Comparison of ENCODE assay signal across 8 mouse cellular contexts in genomic region chr2:26908710-26909386, GRCm38 (mm10). TPM values are rescaled to one million over a fixed set of nuclear protein-coding genes. Genes with fewer than 3 reads are reported as not detected.
DNase-seq lines count a peak whose midpoint lies in the region; ATAC-seq and TF ChIP-seq lines count a peak whose summit lies in the region.

No protein-coding gene starts in this region.

- DNase-seq in heart, adult 11 months: peak; percentile 90
- no peak for DNase-seq in heart, postnatal 25 days (ENCODE audit: low spot score)
- no peak for DNase-seq in midbrain, embryonic 14.5 days
- DNase-seq in retina, embryonic 14.5 days (ENCODE audit: low spot score): no peak
- no peak for DNase-seq in right cerebral cortex, postnatal 36 days (ENCODE audit: low spot score in 2 of 2)

- peaks cover 24% of the 10 kb centered on the region for H3K9me3 ChIP-seq in E14TG2a.4 (ENCODE audit: low read length)
- no peaks in the 10 kb centered on the region for H3K9me3 ChIP-seq in hindbrain, embryonic 13.5 days
- no peaks in the 10 kb centered on the region for H3K9me3 ChIP-seq in midbrain, embryonic 14.5 days (ENCODE audit: control insufficient read depth, low read length)

- no peak for ATAC-seq in hindbrain, embryonic 13.5 days (ENCODE audit: low FRiP score)
- ATAC-seq in midbrain, embryonic 14.5 days (ENCODE audit: low FRiP score, low TSS enrichment): no peak
- no peak for ATAC-seq in monocyte, adult 5-6 weeks (replicated peaks; ENCODE audit: insufficient number of reproducible peaks, low FRiP score, low TSS enrichment, poor library complexity, severe bottlenecking)

- intact Hi-C loops in heart, postnatal 25 days (cut with DNase I): loop anchor here (10.0 kb wide), 2 partner anchors 464 to 1404 kb away; partner anchors contain the start of genes C8g, Fbxw5 and Sec16a

- H3K4me1 ChIP-seq in E14TG2a.4 (replicated peaks; ENCODE audit: low read depth, low read length): peaks cover 54% of the 10 kb centered on the region
- H3K4me1 ChIP-seq in hindbrain, embryonic 13.5 days (replicated peaks): peaks cover 50% of the 10 kb centered on the region
- peaks cover 25% of the 10 kb centered on the region for H3K4me1 ChIP-seq in midbrain, embryonic 14.5 days (ENCODE audit: control insufficient read depth, insufficient read depth, low read length)

- peak overlapping the region; percentile 90 for H3K9ac ChIP-seq in hindbrain, embryonic 13.5 days
- peak overlapping the region; percentile 28 for H3K9ac ChIP-seq in midbrain, embryonic 14.5 days (replicated peaks; ENCODE audit: low read length)

- 92% methylated on average over 18 of the region's 18 CpGs for WGBS in hindbrain, embryonic 13.5 days
- 91% methylated on average over 18 of the region's 18 CpGs for WGBS in midbrain, embryonic 14.5 days

- no peak; the same call in 1 of the 2 replicates for TF ChIP-seq CTCF in E14TG2a.4 (conservative IDR thresholded peaks at IDR 0.05; ENCODE audit: low read length)

- peaks cover 84% of the 10 kb centered on the region for H3K36me3 ChIP-seq in E14TG2a.4 (ENCODE audit: insufficient read depth, low read length)
- H3K36me3 ChIP-seq in hindbrain, embryonic 13.5 days: peaks cover 70% of the 10 kb centered on the region
- peaks cover 66% of the 10 kb centered on the region for H3K36me3 ChIP-seq in midbrain, embryonic 14.5 days (ENCODE audit: control insufficient read depth, insufficient read depth, low read length)

- no peaks in the 10 kb centered on the region for H3K27me3 ChIP-seq in E14TG2a.4 (ENCODE audit: insufficient read depth, low read length)
- H3K27me3 ChIP-seq in hindbrain, embryonic 13.5 days: no peaks in the 10 kb centered on the region
- no peaks in the 10 kb centered on the region for H3K27me3 ChIP-seq in midbrain, embryonic 14.5 days (ENCODE audit: control insufficient read depth, insufficient read depth, low read length)

- peak overlapping the region; percentile 99 for H3K4me3 ChIP-seq in E14TG2a.4 (replicated peaks; ENCODE audit: low read length)
- peak overlapping the region; percentile 85 for H3K4me3 ChIP-seq in hindbrain, embryonic 13.5 days
- peak overlapping the region; percentile 78 for H3K4me3 ChIP-seq in midbrain, embryonic 14.5 days (replicated peaks; ENCODE audit: low read depth, low read length)

- H3K27ac ChIP-seq in hindbrain, embryonic 13.5 days: no peak overlapping the region
- no peak overlapping the region for H3K27ac ChIP-seq in midbrain, embryonic 14.5 days (replicated peaks; ENCODE audit: low read depth, low read length)

- peak overlapping the region; percentile 70 for H3K4me2 ChIP-seq in hindbrain, embryonic 13.5 days
- H3K4me2 ChIP-seq in midbrain, embryonic 14.5 days (ENCODE audit: low read length): peak overlapping the region; percentile 81

RNA-seq across cellular contexts. Expression of gene Med22, which starts 1.6 kb away (rescaled TPM):
- 10 to 100 TPM; 23.7 to 25.6 TPM for total RNA-seq in heart, postnatal 25 days (2021)
- 139 and 140 TPM in 2 replicates for polyA plus RNA-seq in hindbrain, embryonic 13.5 days (2015; fragmentation: Nextera tagmentation; extraction: Ambion mirVana)
- 135 and 139 TPM in 2 replicates for polyA plus RNA-seq in midbrain, embryonic 14.5 days (2014; fragmentation: Nextera tagmentation; extraction: Ambion mirVana)
- total RNA-seq in monocyte, adult 5-6 weeks (2017): 9.1 to 14.0 TPM (median 13.6 TPM) in 3 replicates

RNA-seq across cellular contexts. Expression of gene Rpl7a, which starts 1.7 kb away (rescaled TPM):
- 100 to 1,000 TPM; 274 to 280 TPM for total RNA-seq in heart, postnatal 25 days (2021)
- polyA plus RNA-seq in hindbrain, embryonic 13.5 days (2015; fragmentation: Nextera tagmentation; extraction: Ambion mirVana): 506 and 509 TPM in 2 replicates
- 522 and 541 TPM in 2 replicates for polyA plus RNA-seq in midbrain, embryonic 14.5 days (2014; fragmentation: Nextera tagmentation; extraction: Ambion mirVana)
- 929 to 1,174 TPM (median 1,019 TPM) in 3 replicates for total RNA-seq in monocyte, adult 5-6 weeks (2017)

RNA-seq across cellular contexts. Expression of gene Surf6, which starts 6.2 kb away (rescaled TPM):
- 10 to 100 TPM; 12.2 to 13.9 TPM for total RNA-seq in heart, postnatal 25 days (2021)
- polyA plus RNA-seq in hindbrain, embryonic 13.5 days (2015; fragmentation: Nextera tagmentation; extraction: Ambion mirVana): 28.2 and 29.5 TPM in 2 replicates
- polyA plus RNA-seq in midbrain, embryonic 14.5 days (2014; fragmentation: Nextera tagmentation; extraction: Ambion mirVana): 16.6 and 20.4 TPM in 2 replicates
- total RNA-seq in monocyte, adult 5-6 weeks (2017): 40.7 to 45.0 TPM (median 41.6 TPM) in 3 replicates

RNA-seq across cellular contexts. Expression of gene Surf2, which starts 7.3 kb away (rescaled TPM):
- total RNA-seq in heart, postnatal 25 days (2021): 10 to 100 TPM; 14.7 to 14.8 TPM
- polyA plus RNA-seq in hindbrain, embryonic 13.5 days (2015; fragmentation: Nextera tagmentation; extraction: Ambion mirVana): 55.7 and 56.0 TPM in 2 replicates
- polyA plus RNA-seq in midbrain, embryonic 14.5 days (2014; fragmentation: Nextera tagmentation; extraction: Ambion mirVana): 48.7 and 59.9 TPM in 2 replicates
- 42.5 to 69.7 TPM (median 48.7 TPM) in 3 replicates for total RNA-seq in monocyte, adult 5-6 weeks (2017)

RNA-seq across cellular contexts. Expression of gene Surf1, which starts 7.5 kb away (rescaled TPM):
- 10 to 100 TPM; 49.4 to 49.7 TPM for total RNA-seq in heart, postnatal 25 days (2021)
- polyA plus RNA-seq in hindbrain, embryonic 13.5 days (2015; fragmentation: Nextera tagmentation; extraction: Ambion mirVana): 77.4 and 85.5 TPM in 2 replicates
- polyA plus RNA-seq in midbrain, embryonic 14.5 days (2014; fragmentation: Nextera tagmentation; extraction: Ambion mirVana): 69.4 and 91.4 TPM in 2 replicates
- 60.1 to 86.2 TPM (median 60.4 TPM) in 3 replicates for total RNA-seq in monocyte, adult 5-6 weeks (2017)
